Comparison of ENCODE assay signal across 18 mouse cellular contexts in genomic region chr14:28704729-28705128, GRCm38 (mm10).
"Had no signal": no experiment of that assay in that cellular context is flagged by ENCODE, and none has a peak within 500 bp of the region (broad histone marks: within the 10 kb centered on the region; RNA-seq: fewer than 3 reads in every experiment).

No protein-coding gene starts in this region.

- H3K27me3 ChIP-seq: liver, embryonic 12.5 days; lung, embryonic 15.5 days; midbrain, embryonic 12.5 days; neural tube, embryonic 13.5 days; neural tube, embryonic 15.5 days had no signal

- H3K27ac ChIP-seq: liver, embryonic 12.5 days; liver, embryonic 14.5 days; lung, embryonic 15.5 days; midbrain, embryonic 10.5 days; midbrain, embryonic 12.5 days; neural tube, embryonic 13.5 days; neural tube, embryonic 15.5 days had no signal

- H3K4me2 ChIP-seq: liver, embryonic 12.5 days; lung, embryonic 15.5 days; midbrain, embryonic 12.5 days; neural tube, embryonic 13.5 days; neural tube, embryonic 15.5 days had no signal

- H3K4me3 ChIP-seq: liver, embryonic 12.5 days; lung, embryonic 15.5 days; midbrain, embryonic 10.5 days; midbrain, embryonic 12.5 days; myocyte; neural tube, embryonic 13.5 days; neural tube, embryonic 15.5 days had no signal

- H3K9ac ChIP-seq: liver, embryonic 12.5 days; liver, embryonic 14.5 days; lung, embryonic 15.5 days; midbrain, embryonic 12.5 days; neural tube, embryonic 13.5 days; neural tube, embryonic 15.5 days had no signal

- H3K36me3 ChIP-seq: liver, embryonic 12.5 days; lung, embryonic 15.5 days; midbrain, embryonic 10.5 days; midbrain, embryonic 12.5 days; neural tube, embryonic 13.5 days; neural tube, embryonic 15.5 days had no signal

- H3K9me3 ChIP-seq: liver, embryonic 12.5 days; lung, embryonic 15.5 days; midbrain, embryonic 10.5 days; midbrain, embryonic 12.5 days; neural tube, embryonic 13.5 days; neural tube, embryonic 15.5 days had no signal

- H3K4me1 ChIP-seq: liver, embryonic 12.5 days; lung, embryonic 15.5 days; midbrain, embryonic 10.5 days; midbrain, embryonic 12.5 days; neural tube, embryonic 13.5 days; neural tube, embryonic 15.5 days had no signal

- ATAC-seq: liver, embryonic 12.5 days; midbrain, embryonic 16.5 days had no signal

- DNase-seq: midbrain, embryonic 14.5 days; retina, postnatal 1 day; right cerebral cortex, adult 18-20 months; right cerebral cortex, postnatal 25 days; right cerebral cortex, postnatal 4 days; spleen, adult 18-20 months; thymus, adult 18-20 months; thymus, postnatal 14 days; thymus, postnatal 36 days had no signal
